Mouse (Mus musculus) stomach, postnatal 0 days (tissue): Measurements from ENCODE around the gene Arnt2.

Experiments used
- CTCF ChIP-seq: IDR thresholded peaks from 2 replicates; pipeline ENCODE4 v1.5.1; 2016; ENCODE audit warnings: antibody characterized with exemption, low read depth, mild to moderate bottlenecking, moderate library complexity
- EP300 ChIP-seq: optimal IDR thresholded peaks from 2 replicates; pipeline ENCODE3; 2016; ENCODE audit warnings: antibody characterized with exemption

- no peak for TF ChIP-seq CTCF
- TF ChIP-seq EP300, result no peak
Measured at GRCm38 (mm10) chr7:84333996-84334395, 76.0 kb downstream of the Arnt2 start.
